Mouse (Mus musculus) forebrain, embryonic 10.5 days (tissue): ENCODE data around the gene Ticam1. TPM values are rescaled to one million over a fixed set of nuclear protein-coding genes. Genes with fewer than 3 reads are reported as not detected.

Experiments used
- DNase-seq: peaks from one replicate; pipeline ENCODE4 v3.0.0-alpha.2; 2017; ENCODE audit warnings: low spot score; ENCODE audit errors: extremely low spot score
- H3K27ac ChIP-seq: fragments of 300-500 bp; sonication (generic); 2 replicates; pipeline ENCODE4 v1.5.1; 2016; ENCODE audit warnings: mild to moderate bottlenecking
- H3K27me3 ChIP-seq: fragments of 300-500 bp; sonication (generic); 2 replicates; pipeline ENCODE4 v1.6.1; 2016; ENCODE audit warnings: mild to moderate bottlenecking; ENCODE audit not compliant: poor library complexity, severe bottlenecking
- H3K36me3 ChIP-seq: fragments of 300-500 bp; sonication (generic); replicated peaks from 2 replicates; pipeline ENCODE4 v1.6.1; 2016; ENCODE audit warnings: mild to moderate bottlenecking, moderate library complexity
- H3K4me1 ChIP-seq: fragments of 300-500 bp; sonication (generic); 2 replicates; pipeline ENCODE4 v1.6.1; 2016
- H3K4me3 ChIP-seq: fragments of 300-500 bp; sonication (generic); 2 replicates; pipeline ENCODE4 v1.5.1; 2016; ENCODE audit warnings: mild to moderate bottlenecking, moderate library complexity
- H3K9me3 ChIP-seq: fragments of 300-500 bp; sonication (generic); 2 replicates; pipeline ENCODE4 v1.6.1; 2016; ENCODE audit warnings: mild to moderate bottlenecking, moderate library complexity
- WGBS: fragments of 180-500 bp; shearing (Covaris S2); methylation state at CpG from one replicate; pipeline ENCODE4 v1.1.7; 2016; 5-methylcytosine and 5-hydroxymethylcytosine counted together
- polyA plus RNA-seq: library from polyadenylated mRNA; unstranded; fragments of >200 nt; fragmentation: Nextera tagmentation; extraction: Ambion mirVana; gene quantifications from 2 replicates; pipeline ENCODE4 v1.2.1, GENCODE M21; 2016

Ticam1 gene
- polyA plus RNA-seq, 1 experiment from 2014 or later: 2.6 TPM

GRCm38 (mm10) chr17:56255863-56256238 lies 20.7 kb downstream of the Ticam1 start:
- Histone ChIP-seq H3K27ac (peak overlapping the region; percentile 85), H3K9me3 (no peaks in the 10 kb centered on the region), H3K4me3 (peak overlapping the region; percentile 70), H3K36me3 (peaks cover 34% of the 10 kb centered on the region), H3K4me1 (peaks cover 44% of the 10 kb centered on the region), H3K27me3 (no peaks in the 10 kb centered on the region)
- WGBS: under 1% methylated on average over 32 of the region's 32 CpGs
- peak; percentile 98 for DNase-seq

- H3K27me3 ChIP-seq: no peaks in the 10 kb centered on the region
- peak overlapping the region; percentile 70 for H3K4me3 ChIP-seq
- H3K36me3 ChIP-seq: peaks cover 29% of the 10 kb centered on the region
- no peaks in the 10 kb centered on the region for H3K9me3 ChIP-seq
- WGBS: 20% methylated on average over 9 of the region's 9 CpGs
- DNase-seq: no peak
- H3K27ac ChIP-seq: peak overlapping the region; percentile 48; the same call in 1 of the 2 replicates
- H3K4me1 ChIP-seq: peaks cover 49% of the 10 kb centered on the region
These were observed 21.2 kb downstream of the Ticam1 start for GRCm38 (mm10) chr17:56255429-56255828.

- Histone ChIP-seq H3K4me1 (peaks cover 43% of the 10 kb centered on the region), H3K27ac (no peak overlapping the region), H3K27me3 (no peaks in the 10 kb centered on the region), H3K36me3 (peaks cover 22% of the 10 kb centered on the region), H3K9me3 (no peaks in the 10 kb centered on the region), H3K4me3 (no peak overlapping the region)
- no peak for DNase-seq
- WGBS: 86% methylated on average over 4 of the region's 4 CpGs
These were observed 21.9 kb downstream of the Ticam1 start for GRCm38 (mm10) chr17:56254695-56255094.

- Histone ChIP-seq H3K4me3 (peak overlapping the region; percentile 2; the same call in 1 of the 2 replicates), H3K36me3 (no peaks in the 10 kb centered on the region), H3K4me1 (peaks cover 16% of the 10 kb centered on the region), H3K27me3 (no peaks in the 10 kb centered on the region), H3K27ac (0 out of 2 replicates have a peak overlapping the region, but pooled peaks have one; percentile 15), H3K9me3 (no peaks in the 10 kb centered on the region)
- 26% methylated on average over 6 of the region's 6 CpGs for WGBS
- DNase-seq: peak; percentile 61
These were observed 25.3 kb downstream of the Ticam1 start for GRCm38 (mm10) chr17:56251136-56251829.

GRCm38 (mm10) chr17:56245608-56246007 lies 31.0 kb downstream of the Ticam1 start:
- WGBS: 70% methylated on average over 7 of the region's 7 CpGs
- H3K9me3 ChIP-seq: no peaks in the 10 kb centered on the region
- no peak for DNase-seq

GRCm38 (mm10) chr17:56241541-56242401 lies 34.8 kb downstream of the Ticam1 start:
- Histone ChIP-seq H3K4me3 (peak overlapping the region; percentile 33), H3K27ac (no peak overlapping the region), H3K9me3 (no peaks in the 10 kb centered on the region), H3K36me3 (no peaks in the 10 kb centered on the region), H3K27me3 (peaks cover 12% of the 10 kb centered on the region), H3K4me1 (peaks cover 15% of the 10 kb centered on the region)
- DNase-seq: peak; percentile 89
- whole genome bisulfite sequencing: under 1% methylated on average over 33 of the region's 33 CpGs

More at GRCm38 (mm10) chr17:56245608-56246007, 31.0 kb downstream of the Ticam1 start:
- Histone ChIP-seq H3K27me3 (peaks cover 12% of the 10 kb centered on the region), H3K27ac (no peak overlapping the region), H3K36me3 (no peaks in the 10 kb centered on the region), H3K4me1 (peaks cover 13% of the 10 kb centered on the region), H3K4me3 (no peak overlapping the region)

- Histone ChIP-seq H3K9me3 (no peaks in the 10 kb centered on the region), H3K4me1 (peaks cover 17% of the 10 kb centered on the region), H3K27ac (peak overlapping the region; percentile 31; the same call in 1 of the 2 replicates), H3K4me3 (peak overlapping the region; percentile 19; the same call in 1 of the 2 replicates), H3K27me3 (no peaks in the 10 kb centered on the region), H3K36me3 (no peaks in the 10 kb centered on the region)
- 3% methylated on average over 14 of the region's 14 CpGs for WGBS
- peak; percentile 79 for DNase-seq
These were observed 42.6 kb downstream of the Ticam1 start for GRCm38 (mm10) chr17:56233818-56234469.

- no peaks in the 10 kb centered on the region for H3K27me3 ChIP-seq
- no peak overlapping the region for H3K27ac ChIP-seq
- 58% methylated on average over 8 of the region's 8 CpGs for WGBS
- peak overlapping the region; percentile 19; the same call in 1 of the 2 replicates for H3K4me3 ChIP-seq
- no peaks in the 10 kb centered on the region for H3K9me3 ChIP-seq
- DNase-seq: no peak
- H3K36me3 ChIP-seq: no peaks in the 10 kb centered on the region
- H3K4me1 ChIP-seq: peaks cover 17% of the 10 kb centered on the region
These were observed 43.2 kb downstream of the Ticam1 start for GRCm38 (mm10) chr17:56233389-56233788.

- no peak overlapping the region for H3K27ac ChIP-seq
- no peak for DNase-seq
- no peaks in the 10 kb centered on the region for H3K9me3 ChIP-seq
- no peaks in the 10 kb centered on the region for H3K36me3 ChIP-seq
- WGBS: 70% methylated on average over 10 of the region's 10 CpGs
- no peaks in the 10 kb centered on the region for H3K27me3 ChIP-seq
- peaks cover 12% of the 10 kb centered on the region for H3K4me1 ChIP-seq
- no peak overlapping the region for H3K4me3 ChIP-seq
These were observed 46.6 kb downstream of the Ticam1 start for GRCm38 (mm10) chr17:56229943-56230342.

- Histone ChIP-seq H3K36me3 (no peaks in the 10 kb centered on the region), H3K9me3 (no peaks in the 10 kb centered on the region), H3K27ac (no peak overlapping the region), H3K4me1 (no peaks in the 10 kb centered on the region), H3K27me3 (no peaks in the 10 kb centered on the region), H3K4me3 (no peak overlapping the region)
- no peak for DNase-seq
- 84% methylated on average over 3 of the region's 3 CpGs for WGBS
These were observed 50.0 kb downstream of the Ticam1 start for GRCm38 (mm10) chr17:56226566-56226965.

- WGBS: 45% methylated on average over 1 of the region's 1 CpGs
- no peak for DNase-seq
- Histone ChIP-seq H3K36me3 (no peaks in the 10 kb centered on the region), H3K9me3 (no peaks in the 10 kb centered on the region), H3K27me3 (no peaks in the 10 kb centered on the region), H3K4me1 (peaks cover 6% of the 10 kb centered on the region; the same call in 1 of the 2 replicates), H3K4me3 (no peak overlapping the region), H3K27ac (no peak overlapping the region)
These were observed 51.7 kb downstream of the Ticam1 start for GRCm38 (mm10) chr17:56224916-56225315.

- WGBS: 81% methylated on average over 3 of the region's 3 CpGs
- H3K4me1 ChIP-seq: peaks cover 39% of the 10 kb centered on the region
- H3K27me3 ChIP-seq: no peaks in the 10 kb centered on the region
- DNase-seq: no peak
- peaks cover 6% of the 10 kb centered on the region; the same call in 1 of the 2 replicates for H3K36me3 ChIP-seq
- H3K27ac ChIP-seq: no peak overlapping the region
- peak overlapping the region; percentile 98; the same call in 1 of the 2 replicates for H3K4me3 ChIP-seq
- H3K9me3 ChIP-seq: no peaks in the 10 kb centered on the region
These were observed 56.8 kb downstream of the Ticam1 start for GRCm38 (mm10) chr17:56219805-56220204.
